Mouse (Mus musculus) urinary bladder, adult 18-20 months (tissue): ENCODE measurements at regions not wholly inside any gene's neighbourhood (a gene's known extent, or its start where the extent isn't known, plus 50 kb on each side); places are given as distances from the start of the nearest gene placed in this dataset.
A peak's percentile ranks its signal among the peaks of the same experiment; 100 is the strongest.

Experiments used
- DNase-seq, 2 experiments: peaks; one replicate each; pipeline ENCODE4 v3.0.0; 2022; ENCODE audit warnings: low spot score in 2 of 2, mixed read lengths in 2 of 2

DNA sequence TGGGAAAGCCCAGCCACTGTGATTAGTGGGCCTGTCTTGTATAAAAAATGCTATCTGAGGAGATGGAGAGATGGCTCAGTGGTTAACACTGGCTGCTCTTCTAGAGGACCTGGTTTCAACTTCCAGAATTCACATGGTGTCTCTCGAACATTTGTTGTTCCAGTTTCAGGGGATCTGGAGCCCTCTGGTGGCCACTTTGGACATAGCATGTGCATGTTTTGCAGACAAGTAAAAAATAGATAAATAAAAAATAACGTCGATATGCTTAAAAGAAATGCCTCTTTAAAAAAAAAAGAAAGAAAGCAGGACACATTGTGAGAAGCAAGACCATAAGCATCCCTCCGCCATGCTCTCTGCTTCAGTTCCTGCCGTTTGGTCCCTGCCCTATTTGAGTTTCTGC lies 978.1 kb downstream of the Gm10330 start:
- DNase-seq: peak; percentile 10 to 35
